Mouse (Mus musculus) liver, postnatal 0 days (tissue): ENCODE results near the gene Hist1h2bl. TPM values are rescaled to one million over a fixed set of nuclear protein-coding genes. Genes with fewer than 3 reads are reported as not detected.

Source experiments
- ATAC-seq: fragments of 200-750 bp; cut with Nextera tagmentation; 2 replicates; pipeline ENCODE4 v1.8.0; 2017; ENCODE audit warnings: mild to moderate bottlenecking, moderate library complexity
- DNase-seq: peaks from one replicate; pipeline ENCODE4 v3.0.0-alpha.2; 2016
- H3K27ac ChIP-seq: fragments of 300-500 bp; sonication (generic); 2 replicates; pipeline ENCODE4 v1.5.1; 2014; ENCODE audit warnings: antibody characterized with exemption, moderate library complexity, mild to moderate bottlenecking, low read depth
- H3K27me3 ChIP-seq: fragments of 300-500 bp; sonication (generic); 2 replicates; pipeline ENCODE4 v1.6.1; 2014; ENCODE audit warnings: low read length, control low read depth, mixed read lengths; ENCODE audit not compliant: insufficient read depth
- H3K36me3 ChIP-seq: fragments of 300-500 bp; sonication (generic); replicated peaks from 2 replicates; pipeline ENCODE4 v1.6.1; 2014; ENCODE audit warnings: mild to moderate bottlenecking, control low read depth, low read length, moderate library complexity, mixed read lengths; ENCODE audit not compliant: insufficient read depth
- H3K4me1 ChIP-seq: fragments of 300-500 bp; sonication (generic); 2 replicates; pipeline ENCODE4 v1.6.1; 2014; ENCODE audit warnings: antibody characterized with exemption, mild to moderate bottlenecking, control low read depth; ENCODE audit not compliant: insufficient read depth
- H3K4me2 ChIP-seq: fragments of 300-500 bp; sonication (generic); 2 replicates; pipeline ENCODE4 v1.6.1; 2014; ENCODE audit warnings: low read depth, mild to moderate bottlenecking, low read length, moderate library complexity, mixed read lengths
- H3K4me3 ChIP-seq: fragments of 300-500 bp; sonication (generic); 2 replicates; pipeline ENCODE4 v1.5.1; 2014; ENCODE audit warnings: low read depth, low read length
- H3K9ac ChIP-seq: fragments of 300-500 bp; sonication (generic); replicated peaks from 2 replicates; pipeline ENCODE4 v1.6.1; 2014; ENCODE audit warnings: mild to moderate bottlenecking, moderate library complexity
- H3K9me3 ChIP-seq: fragments of 300-500 bp; sonication (generic); 2 replicates; pipeline ENCODE4 v1.6.1; 2016; ENCODE audit warnings: mild to moderate bottlenecking, control low read depth, low read length, mixed read lengths
- CTCF ChIP-seq: sonication (generic); IDR thresholded peaks from 2 replicates; pipeline ENCODE4 v1.5.1; 2016; ENCODE audit warnings: antibody characterized with exemption, low read depth
- EP300 ChIP-seq: IDR thresholded peaks from 2 replicates; pipeline ENCODE4 v1.6.1; 2016; ENCODE audit warnings: antibody characterized with exemption, low read depth, mild to moderate bottlenecking
- WGBS: fragments of 180-500 bp; shearing (Covaris S2); extraction: QIAGEN DNeasy Blood & Tissue Kit; methylation state at CpG from one replicate; pipeline ENCODE4 v1.1.7; 2014; ENCODE audit not compliant: insufficient replicate concordance; 5-methylcytosine and 5-hydroxymethylcytosine counted together
- microRNA-seq: library from miRNA; unstranded; fragments of <30 nt; microRNA quantifications from one replicate; pipeline ENCODE4, GENCODE M21; 2016
- polyA plus RNA-seq: library from polyadenylated mRNA; unstranded; fragments of >200 nt; fragmentation: Nextera tagmentation; extraction: Ambion mirVana; gene quantifications from 2 replicates; pipeline ENCODE4 v1.2.1, GENCODE M21; 2015

Gene Hist1h2bl
- polyA plus RNA-seq, 1 experiment from 2014 or later: 1.9 TPM

- 1% methylated on average over 22 of the region's 22 CpGs for WGBS
- Histone ChIP-seq H3K4me2 (peak overlapping the region; percentile 76), H3K27ac (no peak overlapping the region), H3K4me3 (peak overlapping the region; percentile 62), H3K9me3 (no peaks in the 10 kb centered on the region), H3K9ac (peak overlapping the region; percentile 28), H3K27me3 (no peaks in the 10 kb centered on the region), H3K36me3 (no peaks in the 10 kb centered on the region), H3K4me1 (peaks cover 14% of the 10 kb centered on the region)
- ATAC-seq (peak; percentile 66), DNase-seq (peak; percentile 82)
- TF ChIP-seq EP300 (no peak), CTCF (no peak)
Observed at GRCm38 (mm10) chr13:21710821-21711525, 5.0 kb downstream of the Hist1h2bl start.

DNA sequence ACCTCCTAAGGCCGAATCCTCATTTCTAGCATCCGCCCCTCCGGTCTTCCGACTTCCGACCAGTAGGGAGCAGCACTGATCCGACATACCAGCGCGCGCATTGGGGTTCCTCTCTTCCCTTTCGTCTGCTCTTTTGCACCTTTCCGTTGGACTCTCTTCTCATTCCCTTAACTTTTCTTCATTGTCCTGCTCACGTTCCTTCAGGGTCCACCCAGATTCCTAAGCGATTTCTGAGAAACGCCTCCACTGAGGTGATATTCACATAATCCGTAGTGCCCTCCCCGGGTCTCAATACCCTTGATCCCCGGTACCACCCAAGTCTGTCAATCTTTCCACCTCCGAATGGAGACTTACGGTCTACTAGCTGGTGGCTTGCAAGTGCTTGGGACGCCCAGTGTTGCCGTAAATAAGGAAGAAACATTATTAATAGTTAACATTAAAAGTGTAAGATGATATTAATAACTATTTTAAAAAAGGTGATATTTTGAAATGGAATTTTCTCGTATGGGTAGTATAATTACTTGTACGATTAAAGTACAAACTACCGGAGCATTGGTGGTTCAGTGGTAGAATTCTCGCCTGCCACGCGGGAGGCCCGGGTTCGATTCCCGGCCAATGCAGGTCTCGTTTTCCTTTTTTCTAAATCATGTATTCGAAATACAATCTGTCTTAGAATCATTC, 5.8 kb downstream of the Hist1h2bl start:
- Histone ChIP-seq H3K27me3 (no peaks in the 10 kb centered on the region), H3K4me3 (peak overlapping the region; percentile 62), H3K9ac (peak overlapping the region; percentile 67), H3K4me2 (peak overlapping the region; percentile 76), H3K9me3 (no peaks in the 10 kb centered on the region), H3K27ac (peak overlapping the region; percentile 82), H3K4me1 (peaks cover 10% of the 10 kb centered on the region), H3K36me3 (no peaks in the 10 kb centered on the region)
- DNase-seq (peak; percentile 91), ATAC-seq (peak; percentile 83)
- under 1% methylated on average over 32 of the region's 32 CpGs for WGBS
- TF ChIP-seq EP300 (peak; percentile 44), CTCF (peak; percentile 88)

GRCm38 (mm10) chr13:21706669-21707068, 9.3 kb downstream of the Hist1h2bl start:
- Histone ChIP-seq H3K4me1 (peaks cover 6% of the 10 kb centered on the region; the same call in 1 of the 2 replicates), H3K27ac (no peak overlapping the region), H3K4me2 (no peak overlapping the region), H3K9me3 (no peaks in the 10 kb centered on the region), H3K9ac (no peak overlapping the region), H3K4me3 (no peak overlapping the region), H3K36me3 (no peaks in the 10 kb centered on the region), H3K27me3 (no peaks in the 10 kb centered on the region)
- no peak for DNase-seq
- ATAC-seq: no peak
- WGBS: 59% methylated on average over 4 of the region's 4 CpGs
- TF ChIP-seq CTCF (no peak), EP300 (no peak)

- Histone ChIP-seq H3K9ac (no peak within 1 kb of the TSS), H3K27ac (no peak within 1 kb of the TSS), H3K9me3 (no peaks in the 10 kb centered on the region), H3K27me3 (no peaks in the 10 kb centered on the region), H3K4me3 (no peak within 1 kb of the TSS), H3K36me3 (no peaks in the 10 kb centered on the region), H3K4me1 (no peaks in the 10 kb centered on the region), H3K4me2 (no peak within 1 kb of the TSS)
- TF ChIP-seq EP300: no peak
- no peak for TF ChIP-seq CTCF
- DNase-seq (no peak), ATAC-seq (no peak)
Observed at GRCm38 (mm10) chr13:21697811-21698210, 18.1 kb downstream of the Hist1h2bl start, which contains the start of gene Olfr1359. Gene Olfr1359, plus strand, starts transcription at chr13:21698111.

GRCm38 (mm10) chr13:21677305-21677704, 38.6 kb downstream of the Hist1h2bl start, which contains the start of gene Olfr1360:
Gene Olfr1360, minus strand, starts transcription at chr13:21677405.
- ATAC-seq (no peak), DNase-seq (no peak)
- 72% methylated on average over 2 of the region's 2 CpGs for WGBS
- no peak within 1 kb of the TSS for H3K4me3 ChIP-seq
- H3K36me3 ChIP-seq: no peaks in the 10 kb centered on the region
- H3K27me3 ChIP-seq: no peaks in the 10 kb centered on the region
- H3K9me3 ChIP-seq: no peaks in the 10 kb centered on the region
- no peak within 1 kb of the TSS for H3K9ac ChIP-seq
- H3K4me2 ChIP-seq: no peak within 1 kb of the TSS
- no peaks in the 10 kb centered on the region for H3K4me1 ChIP-seq
- no peak for TF ChIP-seq CTCF
- H3K27ac ChIP-seq: no peak within 1 kb of the TSS

Small RNAs within 50 kb of the gene (microRNA-seq; reads per million reads assigned to microRNA genes)
- gene Gm44357 (not detected), gene Gm44367 (not detected), gene Gm44454 (not detected)

Other genes starting within 250 kb of the Hist1h2bl start
- 2.0 TPM in 2 replicates for gene Nkapl, start 247.6 kb downstream of the Hist1h2bl start, polyA plus RNA-seq
- gene Zkscan4, start 237.2 kb downstream of the Hist1h2bl start, polyA plus RNA-seq: 0.77 and 0.78 TPM in 2 replicates
- not detected in 2 replicates for gene Gm10065, start 236.7 kb downstream of the Hist1h2bl start, polyA plus RNA-seq
- 0.52 and 0.70 TPM in 2 replicates for gene AK157302, start 220.9 kb downstream of the Hist1h2bl start, polyA plus RNA-seq
- 6.4 and 8.9 TPM in 2 replicates for gene Gm11273, start 214.7 kb downstream of the Hist1h2bl start, polyA plus RNA-seq
- gene Zkscan8, start 185.0 kb downstream of the Hist1h2bl start, polyA plus RNA-seq: 1.2 and 1.6 TPM in 2 replicates
- not detected in 2 replicates for gene Olfr1366, start 173.3 kb downstream of the Hist1h2bl start, polyA plus RNA-seq
- 0.02 TPM in 1 of 2 replicates, not detected in the other for gene Olfr1535, start 156.2 kb downstream of the Hist1h2bl start, polyA plus RNA-seq
- not detected in 2 replicates for gene Olfr1364, start 134.4 kb downstream of the Hist1h2bl start, polyA plus RNA-seq
- gene Olfr1362, start 102.1 kb downstream of the Hist1h2bl start, polyA plus RNA-seq: not detected in 2 replicates
- not detected in 2 replicates for gene Olfr11, start 73.6 kb downstream of the Hist1h2bl start, polyA plus RNA-seq
- gene Olfr1361, start 52.8 kb downstream of the Hist1h2bl start, polyA plus RNA-seq: not detected in 2 replicates
- gene Olfr1360, start 38.7 kb downstream of the Hist1h2bl start, polyA plus RNA-seq: not detected in 2 replicates
- gene Olfr1359, start 18.0 kb downstream of the Hist1h2bl start, polyA plus RNA-seq: not detected in 2 replicates
- 16.4 and 20.2 TPM in 2 replicates for gene Hist1h2ai, start 279 bp upstream of the Hist1h2bl start, polyA plus RNA-seq
- 7.1 and 8.7 TPM in 2 replicates for gene Hist1h3h, start 1.5 kb upstream of the Hist1h2bl start, polyA plus RNA-seq
- 1.6 and 2.3 TPM in 2 replicates for gene Hist1h2bm, start 5.9 kb upstream of the Hist1h2bl start, polyA plus RNA-seq
- 0.19 and 0.32 TPM in 2 replicates for gene Hist1h4j, start 18.9 kb upstream of the Hist1h2bl start, polyA plus RNA-seq
- gene Hist1h4k, start 34.4 kb upstream of the Hist1h2bl start, polyA plus RNA-seq: 2.4 and 3.6 TPM in 2 replicates
- gene Hist1h2ak, start 37.7 kb upstream of the Hist1h2bl start, polyA plus RNA-seq: 44.2 and 62.3 TPM in 2 replicates
- 7.2 and 7.3 TPM in 2 replicates for gene Hist1h2bn, start 38.0 kb upstream of the Hist1h2bl start, polyA plus RNA-seq
- 20.0 and 27.9 TPM in 2 replicates for gene Hist1h1b, start 64.5 kb upstream of the Hist1h2bl start, polyA plus RNA-seq
- gene Hist1h3i, start 67.2 kb upstream of the Hist1h2bl start, polyA plus RNA-seq: 95.1 and 107 TPM in 2 replicates
- gene Hist1h2an, start 71.1 kb upstream of the Hist1h2bl start, polyA plus RNA-seq: 8.4 and 11.4 TPM in 2 replicates
- gene Hist1h2bp, start 71.3 kb upstream of the Hist1h2bl start, polyA plus RNA-seq: 2.4 and 4.6 TPM in 2 replicates
- 14.3 and 15.4 TPM in 2 replicates for gene Hist1h2bq, start 94.1 kb upstream of the Hist1h2bl start, polyA plus RNA-seq
- not detected in 2 replicates for gene Hist1h2ao, start 94.3 kb upstream of the Hist1h2bl start, polyA plus RNA-seq
- gene Hist1h4m, start 95.6 kb upstream of the Hist1h2bl start, polyA plus RNA-seq: not detected in 2 replicates
- 9.2 and 9.8 TPM in 2 replicates for gene Hist1h4n, start 116.1 kb upstream of the Hist1h2bl start, polyA plus RNA-seq
- gene Hist1h2ap, start 117.4 kb upstream of the Hist1h2bl start, polyA plus RNA-seq: 3,753 and 3,756 TPM in 2 replicates
- gene Hist1h2br, start 117.6 kb upstream of the Hist1h2bl start, polyA plus RNA-seq: 14.9 and 15.6 TPM in 2 replicates
- gene Zfp184, start 229.0 kb upstream of the Hist1h2bl start, polyA plus RNA-seq: 0.27 and 0.32 TPM in 2 replicates